Mouse (Mus musculus) gastrocnemius, adult 2 months (tissue): ENCODE data around the gene Plxna2. TPM values are rescaled to one million over a fixed set of nuclear protein-coding genes. Genes with fewer than 3 reads are reported as not detected.
A peak's percentile ranks its signal among the peaks of the same experiment; 100 is the strongest.

Experiments
- DNase-seq: peaks from one replicate; pipeline ENCODE4 v3.0.0; 2022
- H3K27ac ChIP-seq: fragments of 200-600 bp; 2 replicates; pipeline ENCODE4 v1.8.1; 2022; ENCODE audit warnings: mild to moderate bottlenecking
- H3K4me3 ChIP-seq: fragments of 200-600 bp; 2 replicates; pipeline ENCODE4 v1.8.1; 2022; ENCODE audit warnings: mild to moderate bottlenecking, moderate library complexity
- CTCF ChIP-seq: fragments of 200-600 bp; IDR thresholded peaks from 2 replicates; pipeline ENCODE4 v1.8.1; 2022; ENCODE audit warnings: antibody characterized with exemption, mild to moderate bottlenecking, moderate library complexity
- intact Hi-C: fragments of 180-260 bp; cut with DNase I; formaldehyde crosslinking; loops from one replicate; pipeline ENCODE4 v1.15.1; 2025
- total RNA-seq, 2 experiments: library from RNA; stranded (reverse); gene quantifications; 2 replicates each; pipeline ENCODE4 v1.2.3; 2021

Plxna2 gene
- total RNA-seq, 2 experiments from 2014 or later: 6.6 to 13.2 TPM

- Histone ChIP-seq H3K4me3 (no peak overlapping the region), H3K27ac (no peak overlapping the region)
- intact Hi-C loops: no loop called here
- DNase-seq: no peak
- no peak for TF ChIP-seq CTCF
Measured at GRCm38 (mm10) chr1:194704171-194704855, 86.3 kb downstream of the Plxna2 start.

GRCm38 (mm10) chr1:194706566-194706965 lies 88.5 kb downstream of the Plxna2 start:
- intact Hi-C loops: no loop called here
- H3K4me3 ChIP-seq: no peak overlapping the region

GRCm38 (mm10) chr1:194712373-194712772 lies 94.4 kb downstream of the Plxna2 start:
- no peak overlapping the region for H3K4me3 ChIP-seq
- H3K27ac ChIP-seq: no peak overlapping the region
- intact Hi-C loops: no loop called here
- DNase-seq: no peak
- TF ChIP-seq CTCF: no peak

More at GRCm38 (mm10) chr1:194706566-194706965, 88.5 kb downstream of the Plxna2 start:
- H3K27ac ChIP-seq: no peak overlapping the region
- no peak for TF ChIP-seq CTCF
- no peak for DNase-seq

- DNase-seq: peak; percentile 22
- intact Hi-C loops: loop anchor here (5.0 kb wide), 1 partner anchor 32 kb away; no protein-coding TSS in a partner anchor
- no peak for TF ChIP-seq CTCF
- Histone ChIP-seq H3K4me3 (no peak overlapping the region), H3K27ac (no peak overlapping the region)
Measured at GRCm38 (mm10) chr1:194714138-194715031, 96.4 kb downstream of the Plxna2 start.

- no peak for DNase-seq
- intact Hi-C loops: loop anchor here (5.0 kb wide), 1 partner anchor 35 kb away; no protein-coding TSS in a partner anchor
- no peak overlapping the region for H3K4me3 ChIP-seq
- no peak overlapping the region for H3K27ac ChIP-seq
- no peak for TF ChIP-seq CTCF
Measured at GRCm38 (mm10) chr1:194717451-194717874, 99.4 kb downstream of the Plxna2 start.

GRCm38 (mm10) chr1:194720406-194720805 lies 102.4 kb downstream of the Plxna2 start:
- intact Hi-C loops: no loop called here
- Histone ChIP-seq H3K27ac (no peak overlapping the region), H3K4me3 (no peak overlapping the region)
- no peak for TF ChIP-seq CTCF
- DNase-seq: peak; percentile 20

GRCm38 (mm10) chr1:194721260-194721659 lies 103.2 kb downstream of the Plxna2 start:
- no peak for DNase-seq
- Histone ChIP-seq H3K27ac (no peak overlapping the region), H3K4me3 (no peak overlapping the region)
- TF ChIP-seq CTCF: no peak
- intact Hi-C loops: no loop called here

GRCm38 (mm10) chr1:194722329-194722728 lies 104.3 kb downstream of the Plxna2 start:
- intact Hi-C loops: loop anchor here (2.0 kb wide), 1 partner anchor 104 kb away; the partner anchor contains the start of gene Plxna2
- Histone ChIP-seq H3K4me3 (no peak overlapping the region), H3K27ac (peak overlapping the region; percentile 5; the same call in 1 of the 2 replicates)
- peak; percentile 72 for DNase-seq
- TF ChIP-seq CTCF: peak; percentile 84

GRCm38 (mm10) chr1:194734836-194735235 lies 116.8 kb downstream of the Plxna2 start:
- no peak for TF ChIP-seq CTCF
- H3K4me3 ChIP-seq: no peak overlapping the region

GRCm38 (mm10) chr1:194739894-194740293 lies 121.9 kb downstream of the Plxna2 start:
- no peak for TF ChIP-seq CTCF
- Histone ChIP-seq H3K4me3 (no peak overlapping the region), H3K27ac (no peak overlapping the region)
- intact Hi-C loops: no loop called here
- DNase-seq: peak; percentile 32

More at GRCm38 (mm10) chr1:194734836-194735235, 116.8 kb downstream of the Plxna2 start:
- DNase-seq: no peak
- H3K27ac ChIP-seq: no peak overlapping the region
- intact Hi-C loops: no loop called here

- TF ChIP-seq CTCF: no peak
- Histone ChIP-seq H3K27ac (no peak overlapping the region), H3K4me3 (no peak overlapping the region)
- intact Hi-C loops: no loop called here
- no peak for DNase-seq
Measured at GRCm38 (mm10) chr1:194742901-194743422, 124.9 kb downstream of the Plxna2 start.

GRCm38 (mm10) chr1:194745177-194745934 lies 127.3 kb downstream of the Plxna2 start:
- H3K4me3 ChIP-seq: no peak overlapping the region
- no peak for DNase-seq
- no peak overlapping the region for H3K27ac ChIP-seq
- intact Hi-C loops: no loop called here
- TF ChIP-seq CTCF: no peak
